Mouse (Mus musculus): ENCODE results near the gene Edrf1.
"Not testable (repeated sequence)": the region's sequence is repeated elsewhere in the genome, so short reads cannot be mapped to it uniquely, and the experiment has no call there.

The Edrf1 gene

GRCm38 (mm10) chr7:133645716-133646115 lies 8.4 kb downstream of the Edrf1 start:
- no peak for DNase-seq (ENCODE audit: low read depth)

DNA sequence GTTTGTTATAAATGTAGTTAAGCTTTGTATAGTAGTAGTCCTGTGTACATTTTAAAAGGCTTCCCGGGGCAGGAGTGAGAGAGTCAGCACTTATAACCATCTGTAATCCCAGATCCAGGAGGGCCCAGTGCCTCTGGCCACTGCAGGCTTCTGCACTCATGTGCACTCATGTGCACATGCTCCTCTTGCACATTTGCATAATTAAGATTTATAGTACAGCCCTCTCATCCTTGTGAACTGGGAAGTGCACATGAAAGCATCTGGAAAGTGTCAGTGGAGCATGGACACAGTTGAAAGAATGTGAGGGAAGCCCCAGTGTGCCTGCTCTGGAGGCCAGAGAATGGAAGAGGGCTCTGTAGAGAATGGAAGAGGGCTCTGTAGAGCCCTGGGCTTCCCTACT lies 25.1 kb downstream of the Edrf1 start:
- no peak for DNase-seq (ENCODE audit: low read depth)

GRCm38 (mm10) chr7:133669071-133669470 lies 31.7 kb downstream of the Edrf1 start:
- DNase-seq (ENCODE audit: low read depth) = no peak

- DNase-seq (ENCODE audit: low read depth) = no peak
These were observed 32.6 kb downstream of the Edrf1 start for GRCm38 (mm10) chr7:133669946-133670345.

- DNase-seq (ENCODE audit: low read depth) = no peak
These were observed 33.5 kb downstream of the Edrf1 start for GRCm38 (mm10) chr7:133670846-133671245.

DNA sequence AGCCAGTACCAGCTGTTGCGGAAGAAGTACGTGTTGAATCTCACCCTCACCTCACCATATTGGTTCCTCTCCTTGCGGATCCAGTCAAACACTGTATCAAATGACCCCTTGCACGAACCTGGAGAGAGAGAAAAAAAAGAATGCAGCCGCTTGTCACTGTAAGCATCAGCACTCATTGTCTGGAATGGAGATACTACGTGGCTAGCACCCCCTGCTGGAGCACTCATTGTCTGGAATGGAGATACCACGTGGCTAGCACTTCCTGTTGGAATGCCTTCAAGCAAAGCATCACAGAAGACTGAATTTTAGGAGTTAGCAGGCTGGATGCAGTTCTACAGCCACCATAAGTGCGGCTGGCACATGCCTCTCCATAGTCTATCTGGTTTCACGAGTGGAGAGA lies 38.7 kb downstream of the Edrf1 start:
- DNase-seq (ENCODE audit: low read depth) = no peak

GRCm38 (mm10) chr7:133678716-133679115 lies 41.4 kb downstream of the Edrf1 start:
- no peak for DNase-seq (ENCODE audit: low read depth)

GRCm38 (mm10) chr7:133679439-133679838 lies 42.1 kb downstream of the Edrf1 start:
- DNase-seq (ENCODE audit: low read depth) = no peak

DNA sequence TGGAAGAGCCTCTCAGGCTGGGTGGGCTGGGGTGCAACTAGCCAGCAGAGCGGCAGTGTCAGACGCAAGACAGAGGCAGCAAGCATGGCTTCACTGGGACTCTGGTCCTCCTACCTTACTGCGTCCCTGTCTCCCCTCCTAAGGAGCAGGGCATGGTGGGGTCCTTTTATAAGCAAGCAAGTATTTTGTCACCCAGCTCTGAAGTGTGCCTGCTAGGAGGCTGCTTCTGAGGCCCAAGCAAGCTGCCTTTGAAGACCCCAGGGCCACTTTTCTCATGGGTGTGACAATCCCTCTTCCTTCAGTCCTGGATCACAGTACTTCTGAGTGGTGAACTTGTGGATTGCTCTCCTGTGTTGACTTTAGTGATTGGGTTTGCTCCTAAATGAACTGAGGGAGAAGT lies 42.6 kb downstream of the Edrf1 start, which contains the start of gene Mmp21:
Mmp21 (minus strand) TSS at position 101 of the 400 bp plus-strand sequence.
- no peak for DNase-seq (ENCODE audit: low read depth)

DNA sequence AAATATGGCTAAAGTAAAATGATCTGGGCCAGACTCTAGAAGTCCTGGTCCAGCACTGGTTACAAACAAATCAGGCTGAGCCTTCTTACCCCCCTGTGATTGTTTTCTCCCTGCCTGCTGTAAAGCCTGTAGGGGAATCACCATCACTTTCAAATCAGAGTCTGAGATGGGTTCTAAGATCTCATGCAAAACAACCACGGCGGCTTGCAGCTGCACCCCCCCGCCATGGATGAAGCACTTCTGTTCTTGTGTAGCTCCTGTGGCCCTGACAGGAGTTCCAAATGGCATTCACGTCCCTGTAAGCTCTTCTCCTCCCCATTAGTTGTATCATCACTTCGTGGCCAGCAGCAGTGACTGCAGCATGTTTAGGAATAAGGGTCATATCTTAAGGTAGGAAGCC lies 46.3 kb downstream of the Edrf1 start:
- no peak for DNase-seq (ENCODE audit: low read depth)

GRCm38 (mm10) chr7:133684110-133684509 lies 46.8 kb downstream of the Edrf1 start:
- DNase-seq (ENCODE audit: low read depth) = no peak

- DNase-seq (ENCODE audit: low read depth) = no peak
These were observed 47.4 kb downstream of the Edrf1 start for GRCm38 (mm10) chr7:133684701-133685100.

GRCm38 (mm10) chr7:133685644-133686043 lies 48.3 kb downstream of the Edrf1 start:
- DNase-seq (ENCODE audit: low read depth) = not testable (repeated sequence)

GRCm38 (mm10) chr7:133698021-133698709 lies 60.8 kb downstream of the Edrf1 start:
- no peak for DNase-seq (ENCODE audit: low read depth)

DNA sequence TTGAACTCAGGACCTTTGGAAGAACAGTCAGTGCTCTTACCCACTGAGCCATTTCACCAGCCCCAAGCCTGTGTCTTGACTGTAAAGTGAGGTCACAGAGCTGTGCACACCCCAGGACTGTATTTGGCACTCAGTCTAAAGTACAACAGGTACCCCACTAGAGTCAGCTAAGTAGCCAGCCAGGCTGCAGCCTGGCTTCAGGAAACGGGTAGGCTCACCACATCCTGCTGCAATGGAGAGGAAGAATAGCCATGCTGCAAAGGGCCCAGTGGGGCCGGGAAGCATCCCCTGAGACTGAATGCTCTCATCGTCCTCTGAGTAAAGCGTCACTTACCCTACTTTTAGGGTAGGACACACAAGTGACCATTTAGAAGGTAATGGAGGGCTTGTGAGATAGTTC lies 62.5 kb downstream of the Edrf1 start:
- no peak for DNase-seq (ENCODE audit: low read depth)

- no peak for DNase-seq (ENCODE audit: low read depth)
These were observed 64.0 kb downstream of the Edrf1 start for GRCm38 (mm10) chr7:133701366-133701765.

GRCm38 (mm10) chr7:133702333-133702732 lies 65.0 kb downstream of the Edrf1 start:
- DNase-seq (ENCODE audit: low read depth) = no peak

DNA sequence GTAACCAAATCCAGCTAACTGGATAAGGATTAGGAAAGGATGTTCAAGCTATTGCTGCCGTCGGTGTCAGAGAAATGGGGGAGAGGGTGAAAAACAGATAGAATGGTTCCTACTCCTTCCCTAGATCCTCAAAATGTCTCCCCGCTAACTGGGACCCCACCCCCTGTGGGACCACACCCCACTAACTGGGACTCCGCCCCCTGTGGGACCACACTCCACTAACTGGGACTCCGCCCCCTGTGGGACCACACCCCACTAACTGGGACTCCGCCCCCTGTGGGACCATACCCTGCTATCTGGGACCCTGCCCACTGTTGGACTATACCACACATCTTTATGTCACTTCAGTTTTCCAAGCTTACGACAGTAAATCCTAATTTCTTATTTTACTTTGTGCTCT lies 66.6 kb downstream of the Edrf1 start:
- DNase-seq (ENCODE audit: low read depth) = no peak

- DNase-seq (ENCODE audit: low read depth) = no peak
These were observed 70.0 kb downstream of the Edrf1 start for GRCm38 (mm10) chr7:133707301-133707700.

DNA sequence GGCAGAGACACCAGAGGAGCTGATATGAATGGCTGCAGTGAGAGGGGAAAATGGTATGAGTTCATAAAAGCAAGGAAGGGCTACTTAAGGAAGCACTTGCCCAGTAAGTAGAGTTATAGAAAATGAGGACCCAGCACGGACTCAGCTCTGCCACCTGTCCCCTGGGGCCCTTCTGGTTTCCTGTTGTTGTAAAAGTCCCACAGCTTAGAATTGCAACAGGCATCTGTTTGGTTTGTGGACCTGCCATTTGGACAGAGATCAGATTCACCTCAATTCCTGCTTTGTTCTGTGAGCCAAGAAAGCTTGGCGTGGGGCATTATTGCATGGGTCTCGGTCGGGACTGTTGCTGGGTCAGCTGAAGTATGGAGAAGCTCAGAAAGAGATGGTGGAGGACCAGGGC lies 78.0 kb downstream of the Edrf1 start:
- peak; percentile 51 for DNase-seq (ENCODE audit: low read depth)

- no peak for DNase-seq (ENCODE audit: low read depth)
These were observed 81.2 kb downstream of the Edrf1 start for GRCm38 (mm10) chr7:133718580-133718979.

DNA sequence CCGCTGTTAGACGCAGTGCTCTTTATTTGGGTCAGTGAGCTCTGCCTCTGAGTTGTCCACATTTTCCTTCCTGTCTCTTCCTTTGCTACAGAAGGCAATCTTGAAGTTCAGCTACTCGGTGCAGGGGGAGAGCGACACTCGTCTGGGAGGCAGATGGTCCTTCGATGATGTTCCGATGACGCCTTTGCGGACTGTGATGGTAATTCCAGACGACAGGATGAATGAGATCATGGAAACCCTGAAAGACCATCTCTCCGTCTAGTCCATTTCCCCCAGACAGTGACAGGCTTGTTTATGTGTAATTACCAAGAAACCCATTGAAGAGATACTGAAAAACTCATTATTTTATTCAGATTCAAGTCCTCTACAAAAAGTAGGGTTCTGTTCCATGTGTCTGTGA lies 83.3 kb downstream of the Edrf1 start:
- no peak for DNase-seq (ENCODE audit: low read depth)

All from fibroblast of lung, adult 2 months (primary cell).